Mouse (Mus musculus) G1E (cell line): ENCODE data around the gene Rapgef2.

Experiments
- CTCF ChIP-seq: IDR thresholded peaks from 2 replicates; pipeline ENCODE4 v1.5.1; 2012; ENCODE audit warnings: low read depth, low read length, inconsistent platforms, mixed read lengths
- POLR2AphosphoS5 ChIP-seq: IDR thresholded peaks from 2 replicates; pipeline ENCODE4 v1.6.1; 2012; ENCODE audit warnings: low read depth, low read length, inconsistent platforms; ENCODE audit not compliant: insufficient replicate concordance

- TF ChIP-seq CTCF (no peak), POLR2AphosphoS5 (no peak)
Measured at GRCm38 (mm10) chr3:79034457-79034856, 251.9 kb downstream of the Rapgef2 start.
